Mouse (Mus musculus): Measurements from ENCODE around the gene Vmn2r22. TPM values are rescaled to one million over a fixed set of nuclear protein-coding genes. Genes with fewer than 3 reads are reported as not detected.

Vmn2r22 gene
- not detected in 2 replicates for polyA plus RNA-seq (2015; fragmentation: Nextera tagmentation; extraction: Ambion mirVana)

DNA sequence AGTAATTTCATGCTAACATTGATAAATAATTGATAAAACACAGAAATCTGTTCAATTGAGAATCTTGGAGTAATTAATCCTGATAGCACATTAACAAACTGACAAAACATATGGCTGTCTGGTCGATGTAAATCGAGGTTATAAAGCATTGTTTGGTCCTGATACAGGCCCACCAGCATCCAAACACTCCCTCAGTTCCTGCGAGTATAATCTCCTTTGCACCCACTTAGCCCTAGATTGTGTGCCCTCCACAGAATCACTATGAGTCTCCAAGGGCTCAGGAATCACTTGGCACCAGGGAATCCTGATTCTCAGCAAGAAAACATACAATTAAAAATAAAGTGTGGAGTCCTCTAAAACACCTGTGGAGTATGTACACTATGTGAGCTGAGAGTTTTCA lies at the start of gene Vmn2r22:
TSS of gene Vmn2r22 (minus strand) at position 101 of the 400 bp plus-strand sequence.

Other genes with a start within 250 kb of the Vmn2r22 start
- not detected in 2 replicates for gene Vmn2r20, start 232.6 kb downstream of the Vmn2r22 start, polyA plus RNA-seq (2015; fragmentation: Nextera tagmentation; extraction: Ambion mirVana)
- not detected in 2 replicates for gene Vmn2r21, start 117.3 kb downstream of the Vmn2r22 start, polyA plus RNA-seq (2015; fragmentation: Nextera tagmentation; extraction: Ambion mirVana)
- gene Vmn2r23, start 51.9 kb upstream of the Vmn2r22 start, polyA plus RNA-seq (2015; fragmentation: Nextera tagmentation; extraction: Ambion mirVana), result not detected in 2 replicates
- not detected in 2 replicates for gene Vmn2r24, start 128.2 kb upstream of the Vmn2r22 start, polyA plus RNA-seq (2015; fragmentation: Nextera tagmentation; extraction: Ambion mirVana)
- not detected in 2 replicates for gene Vmn2r25, start 202.7 kb upstream of the Vmn2r22 start, polyA plus RNA-seq (2015; fragmentation: Nextera tagmentation; extraction: Ambion mirVana)